Comparison of ENCODE assay signal across 11 mouse cellular contexts in the genomic region with DNA sequence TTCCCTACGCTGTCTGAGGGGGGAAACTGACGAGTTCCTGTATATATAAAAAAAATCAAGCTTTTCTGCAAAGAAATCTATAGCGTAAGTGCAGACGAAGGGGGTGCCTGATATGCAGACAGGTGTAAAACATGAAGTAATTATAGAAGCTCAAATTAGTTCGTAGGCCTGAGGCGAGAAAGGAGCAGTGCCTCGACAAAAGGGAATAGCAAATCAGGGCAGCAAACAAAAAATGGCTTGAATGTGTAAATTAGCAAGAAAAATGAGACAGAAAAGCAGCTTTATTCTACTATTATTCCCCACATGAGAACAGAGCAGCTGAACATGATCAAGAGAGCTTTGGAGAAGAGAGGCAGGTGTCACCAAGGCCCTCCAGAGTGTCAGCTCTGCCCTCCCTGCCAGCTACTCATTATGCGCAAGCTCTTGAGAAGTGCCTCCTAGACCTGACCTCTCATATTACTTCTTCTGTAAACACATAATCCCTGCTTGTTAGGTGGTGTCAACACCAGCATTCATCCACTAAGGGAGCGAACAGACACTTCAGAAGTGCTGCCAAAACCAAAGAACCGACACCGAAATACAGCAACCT. TPM values are rescaled to one million over a fixed set of nuclear protein-coding genes. Genes with fewer than 3 reads are reported as not detected.
DNase-seq lines count a peak whose midpoint lies in the region; ATAC-seq and TF ChIP-seq lines count a peak whose summit lies in the region.
"Had no signal": no experiment of that assay in that cellular context is flagged by ENCODE, and none has a peak within 500 bp of the region (broad histone marks: within the 10 kb centered on the region; RNA-seq: fewer than 3 reads in every experiment).

No protein-coding gene starts in this region.

- no peak overlapping the region for H3K4me2 ChIP-seq in embryonic facial prominence, embryonic 13.5 days
- no peak overlapping the region for H3K4me2 ChIP-seq in hindbrain, embryonic 14.5 days (replicated peaks)
- H3K4me2 ChIP-seq in midbrain, embryonic 16.5 days (ENCODE audit: low read length) = peak overlapping the region; percentile 17; the same call in 1 of the 2 replicates
- no peak overlapping the region for H3K4me2 ChIP-seq in stomach, postnatal 0 days (replicated peaks; ENCODE audit: low read depth)
- H3K4me2 ChIP-seq: limb, embryonic 15.5 days had no signal

- WGBS in embryonic facial prominence, embryonic 13.5 days = 64% methylated on average over 11 of the region's 11 CpGs
- whole genome bisulfite sequencing in hindbrain, embryonic 14.5 days = 34% methylated on average over 11 of the region's 11 CpGs
- WGBS in midbrain, embryonic 16.5 days = 19% methylated on average over 11 of the region's 11 CpGs
- WGBS in stomach, postnatal 0 days = 75% methylated on average over 11 of the region's 11 CpGs

- H3K4me1 ChIP-seq in embryonic facial prominence, embryonic 13.5 days = peaks cover 15% of the 10 kb centered on the region
- peaks cover 38% of the 10 kb centered on the region for H3K4me1 ChIP-seq in hindbrain, embryonic 14.5 days (replicated peaks; ENCODE audit: control insufficient read depth, insufficient read depth, low read length)
- H3K4me1 ChIP-seq in midbrain, embryonic 16.5 days (ENCODE audit: control insufficient read depth, insufficient read depth, low read length) = peaks cover 43% of the 10 kb centered on the region
- H3K4me1 ChIP-seq in stomach, postnatal 0 days (replicated peaks; ENCODE audit: control insufficient read depth, insufficient read depth) = no peaks in the 10 kb centered on the region

- no peaks in the 10 kb centered on the region for H3K36me3 ChIP-seq in embryonic facial prominence, embryonic 13.5 days
- H3K36me3 ChIP-seq in hindbrain, embryonic 14.5 days (replicated peaks; ENCODE audit: control insufficient read depth, insufficient read depth) = no peaks in the 10 kb centered on the region
- H3K36me3 ChIP-seq in midbrain, embryonic 16.5 days (ENCODE audit: control insufficient read depth, insufficient read depth, low read length) = no peaks in the 10 kb centered on the region
- H3K36me3 ChIP-seq in stomach, postnatal 0 days (ENCODE audit: control insufficient read depth, insufficient read depth, low read length) = no peaks in the 10 kb centered on the region
- H3K36me3 ChIP-seq: limb, embryonic 15.5 days had no signal

- peak; percentile 72 for DNase-seq in heart, adult 11 months
- DNase-seq in heart, postnatal 10 days = no peak
- no peak for DNase-seq in hindbrain, embryonic 14.5 days (ENCODE audit: low spot score)
- DNase-seq in stomach, postnatal 0 days (ENCODE audit: low spot score) = no peak
- no peak for DNase-seq in layer of hippocampus, adult 8-10 months (ENCODE audit: low spot score in 2 of 2)
- DNase-seq in thymus, postnatal 36 days = no peak
- DNase-seq: kidney, adult 8-10 months had no signal

- no peak for TF ChIP-seq CTCF in stomach, postnatal 0 days (IDR thresholded peaks at IDR 0.05; ENCODE audit: low read depth)

- TF ChIP-seq EP300 in stomach, postnatal 0 days (optimal IDR thresholded peaks at IDR 0.05) = no peak

- intact Hi-C loops in heart, postnatal 10 days (cut with DNase I) = no loop called here

- no peak overlapping the region for H3K4me3 ChIP-seq in embryonic facial prominence, embryonic 13.5 days
- H3K4me3 ChIP-seq in hindbrain, embryonic 14.5 days (replicated peaks; ENCODE audit: low read length) = no peak overlapping the region
- no peak overlapping the region for H3K4me3 ChIP-seq in midbrain, embryonic 16.5 days (ENCODE audit: low read depth, low read length)
- H3K4me3 ChIP-seq in stomach, postnatal 0 days (ENCODE audit: low read depth, low read length) = no peak overlapping the region
- H3K4me3 ChIP-seq: limb, embryonic 15.5 days had no signal

- no peak overlapping the region for H3K9ac ChIP-seq in embryonic facial prominence, embryonic 13.5 days
- 0 out of 2 replicates have a peak overlapping the region, but pooled peaks have one; percentile 32 for H3K9ac ChIP-seq in hindbrain, embryonic 14.5 days
- peak overlapping the region; percentile 33; the same call in 1 of the 2 replicates for H3K9ac ChIP-seq in midbrain, embryonic 16.5 days (ENCODE audit: low read depth, low read length)
- H3K9ac ChIP-seq in stomach, postnatal 0 days (ENCODE audit: low read length) = no peak overlapping the region
- H3K9ac ChIP-seq: limb, embryonic 15.5 days had no signal

- no peaks in the 10 kb centered on the region for H3K27me3 ChIP-seq in embryonic facial prominence, embryonic 13.5 days
- no peaks in the 10 kb centered on the region for H3K27me3 ChIP-seq in hindbrain, embryonic 14.5 days (ENCODE audit: control insufficient read depth, insufficient read depth, low read length)
- H3K27me3 ChIP-seq in midbrain, embryonic 16.5 days (ENCODE audit: control insufficient read depth, insufficient read depth, low read depth, low read length) = no peaks in the 10 kb centered on the region
- H3K27me3 ChIP-seq in stomach, postnatal 0 days (ENCODE audit: control insufficient read depth, insufficient read depth, low read length) = no peaks in the 10 kb centered on the region
- H3K27me3 ChIP-seq: limb, embryonic 15.5 days had no signal

- no peaks in the 10 kb centered on the region for H3K9me3 ChIP-seq in embryonic facial prominence, embryonic 13.5 days
- no peaks in the 10 kb centered on the region for H3K9me3 ChIP-seq in hindbrain, embryonic 14.5 days (ENCODE audit: control insufficient read depth, low read length)
- H3K9me3 ChIP-seq in midbrain, embryonic 16.5 days (replicated peaks; ENCODE audit: control insufficient read depth, low read length, poor library complexity, severe bottlenecking) = no peaks in the 10 kb centered on the region
- H3K9me3 ChIP-seq in stomach, postnatal 0 days (ENCODE audit: control insufficient read depth, low read length) = no peaks in the 10 kb centered on the region
- H3K9me3 ChIP-seq: limb, embryonic 15.5 days had no signal

- peak; percentile 59; the same call in 1 of the 2 replicates for ATAC-seq in embryonic facial prominence, embryonic 13.5 days (ENCODE audit: insufficient number of reproducible peaks, insufficient read depth, low FRiP score, low TSS enrichment, low read depth)
- ATAC-seq in hindbrain, embryonic 14.5 days (ENCODE audit: low FRiP score) = peak; percentile 49
- ATAC-seq in midbrain, embryonic 16.5 days = peak; percentile 63
- no peak for ATAC-seq in stomach, postnatal 0 days (ENCODE audit: low FRiP score, low TSS enrichment)

- no peak overlapping the region for H3K27ac ChIP-seq in embryonic facial prominence, embryonic 13.5 days
- H3K27ac ChIP-seq in hindbrain, embryonic 14.5 days = peak overlapping the region; percentile 74
- peak overlapping the region; percentile 84 for H3K27ac ChIP-seq in midbrain, embryonic 16.5 days (ENCODE audit: low read length)
- no peak overlapping the region for H3K27ac ChIP-seq in stomach, postnatal 0 days (replicated peaks)
- H3K27ac ChIP-seq: limb, embryonic 15.5 days had no signal

RNA-seq across cellular contexts. Expression of a gene that starts 25.6 kb away (rescaled TPM):
- under 1 TPM; 0.10 TPM for total RNA-seq in heart, postnatal 10 days (2021)
- polyA plus RNA-seq in embryonic facial prominence, embryonic 13.5 days (2015; fragmentation: Nextera tagmentation; extraction: Ambion mirVana) = 48.6 and 54.5 TPM in 2 replicates
- 131 and 149 TPM in 2 replicates for polyA plus RNA-seq in hindbrain, embryonic 14.5 days (2014; fragmentation: Nextera tagmentation; extraction: Ambion mirVana)
- 136 and 156 TPM in 2 replicates for polyA plus RNA-seq in midbrain, embryonic 16.5 days (2015; fragmentation: Nextera tagmentation; extraction: Ambion mirVana)
- polyA plus RNA-seq in stomach, postnatal 0 days (2015; fragmentation: Nextera tagmentation; extraction: Ambion mirVana) = 2.9 and 3.7 TPM in 2 replicates
- 1 to 10 TPM; 1.8 to 2.8 (median 2.2) TPM for total RNA-seq in layer of hippocampus, adult 8-10 months (2022)
- total RNA-seq: megakaryocyte progenitor cell, adult 5-6 weeks had no signal

Comparison
In these comparisons a context has a peak if more than half of its experiments do, and no peak if none do; other contexts are left out.
1. H3K27ac ChIP-seq: peak in hindbrain, embryonic 14.5 days (single experiment) and midbrain, embryonic 16.5 days (single experiment); none in embryonic facial prominence, embryonic 13.5 days (single experiment) and stomach, postnatal 0 days (single experiment).
2. H3K9ac ChIP-seq: peak in hindbrain, embryonic 14.5 days (single experiment) and midbrain, embryonic 16.5 days (single experiment); none in embryonic facial prominence, embryonic 13.5 days (single experiment) and stomach, postnatal 0 days (single experiment).
3. RNA of a gene that starts 25.6 kb away (polyA plus RNA-seq): 136 to 156 TPM in midbrain, embryonic 16.5 days, 131 to 149 TPM in hindbrain, embryonic 14.5 days and 48.6 to 54.5 TPM in embryonic facial prominence, embryonic 13.5 days; 2.9 to 3.7 TPM in stomach, postnatal 0 days; every median in the first group is over 10 times any median in the second.